Mouse (Mus musculus) thymus, adult 18-20 months (tissue): Measurements from ENCODE around the gene Magi1.
A peak's percentile ranks its signal among the peaks of the same experiment; 100 is the strongest.

Source experiments
- DNase-seq, 2 experiments: peaks; one replicate each; pipeline ENCODE4 v3.0.0; 2022; ENCODE audit warnings: mixed read lengths in 2 of 2

Magi1 gene

DNA sequence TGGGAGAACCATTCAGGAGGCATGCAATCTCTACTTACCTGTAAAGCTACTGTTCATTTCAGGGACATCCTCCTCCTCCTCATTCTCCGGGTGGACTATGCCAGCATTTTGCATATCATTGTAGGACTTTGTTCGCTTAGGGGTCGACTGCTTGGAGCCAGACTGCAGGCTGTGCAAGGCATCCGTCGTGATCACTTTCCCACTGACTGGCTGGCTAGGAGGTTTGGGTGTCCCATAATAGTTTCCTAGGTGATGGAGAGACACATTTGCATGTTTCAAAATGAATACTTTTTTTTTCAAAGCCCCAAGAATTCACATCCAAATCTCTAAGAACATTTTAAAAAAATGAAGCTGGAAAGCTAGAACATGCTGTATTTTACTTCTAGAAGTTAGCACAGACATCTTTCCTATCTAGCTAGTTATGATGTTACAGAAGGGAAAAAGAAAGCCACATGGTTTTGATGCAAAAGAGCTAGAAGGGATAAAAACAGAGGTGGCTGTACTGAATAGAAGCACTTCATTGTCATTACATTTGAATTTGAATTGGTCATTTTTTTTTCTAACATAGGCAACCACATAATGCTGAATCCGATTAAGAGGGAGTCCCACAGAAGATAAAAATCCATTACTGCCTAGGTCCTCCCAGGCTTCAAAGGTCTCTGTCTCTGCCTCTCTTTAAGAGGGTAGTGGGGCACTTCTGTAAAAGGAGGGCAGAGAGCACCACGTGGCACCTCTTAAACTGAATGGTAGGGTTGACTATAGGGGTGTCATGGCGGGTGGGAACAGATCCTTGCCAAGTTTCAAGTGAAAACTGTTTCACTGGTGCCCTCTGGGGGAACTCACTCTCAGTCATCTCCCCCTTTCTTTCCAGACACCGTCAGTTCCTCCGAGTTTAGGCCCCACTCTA, 491.2 kb downstream of the Magi1 start:
- DNase-seq: no peak

DNA sequence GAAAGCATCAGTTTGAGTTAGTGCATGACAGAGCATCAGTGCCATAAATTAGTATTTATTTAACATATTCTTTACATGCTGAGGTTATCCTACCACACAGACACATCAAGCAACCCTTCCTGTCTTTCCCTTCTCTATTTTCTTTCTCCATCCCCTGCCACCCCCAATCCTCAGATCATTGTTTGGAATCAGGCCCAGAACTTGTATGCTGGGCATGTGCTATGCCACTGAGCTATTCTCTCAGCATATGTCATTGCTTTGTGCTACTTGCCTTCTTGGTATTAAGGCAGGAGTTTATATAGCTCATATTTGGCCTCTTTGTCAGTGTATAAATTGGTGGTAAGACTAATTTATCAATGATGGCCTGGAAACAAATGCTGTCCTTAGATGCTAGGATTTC, 494.0 kb downstream of the Magi1 start:
- no peak for DNase-seq

DNA sequence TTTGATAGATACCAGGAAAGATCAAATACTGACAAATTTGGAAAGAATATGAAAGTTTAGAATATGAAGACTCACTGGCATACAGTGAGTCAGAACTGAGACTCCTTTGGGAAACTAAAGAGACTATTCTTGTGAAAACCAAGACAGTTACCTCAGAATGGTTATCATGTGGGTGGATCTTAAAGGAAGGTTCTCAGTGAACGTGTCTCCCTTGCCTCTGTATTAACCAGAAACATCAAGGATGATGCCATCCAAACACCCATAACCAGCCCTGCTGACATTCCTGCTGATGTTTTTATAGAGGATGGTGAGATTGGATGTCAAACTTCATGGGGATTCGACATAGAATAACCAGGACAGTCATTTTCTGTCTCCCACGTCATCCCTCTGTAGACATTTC, 496.7 kb downstream of the Magi1 start:
- no peak for DNase-seq

DNA sequence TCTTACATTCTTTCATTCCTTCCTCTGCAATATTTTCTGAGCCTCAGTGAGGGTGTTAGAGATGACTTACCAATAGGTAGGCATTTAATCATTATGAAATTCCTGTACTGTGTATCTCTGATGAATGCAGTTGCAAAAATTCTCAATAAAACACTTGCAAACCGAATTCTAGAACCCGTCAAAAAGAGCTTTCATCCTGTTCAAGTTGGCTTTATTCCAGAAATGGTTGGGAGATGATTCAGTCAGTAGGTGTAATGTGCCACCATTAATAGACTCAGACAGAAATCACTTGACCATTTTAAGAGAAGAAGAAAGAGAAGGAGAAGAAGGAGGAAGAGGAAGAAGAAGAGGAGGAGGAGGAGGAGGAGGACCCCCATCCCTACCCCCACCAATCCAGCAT, 497.5 kb downstream of the Magi1 start:
- no peak for DNase-seq

DNA sequence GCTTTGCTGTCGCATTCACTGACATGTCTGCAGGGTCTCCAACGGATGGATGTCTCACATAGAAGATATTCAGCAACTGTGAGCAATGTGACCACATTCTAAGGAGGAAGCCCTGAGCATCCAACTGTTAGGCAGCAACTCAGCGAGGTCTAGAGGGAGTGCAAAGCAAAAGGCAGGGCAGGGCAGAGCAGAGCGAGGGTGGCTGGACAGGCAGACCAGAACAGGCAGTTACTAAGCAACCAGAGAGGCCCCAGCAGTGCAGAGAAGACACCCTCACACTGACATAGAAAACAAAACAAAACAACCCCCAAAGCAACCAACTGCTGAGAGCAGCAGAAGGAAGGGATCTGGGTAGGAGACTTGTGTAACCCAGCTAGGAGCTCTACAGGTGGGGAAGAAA, 512.6 kb downstream of the Magi1 start:
- no peak for DNase-seq

DNA sequence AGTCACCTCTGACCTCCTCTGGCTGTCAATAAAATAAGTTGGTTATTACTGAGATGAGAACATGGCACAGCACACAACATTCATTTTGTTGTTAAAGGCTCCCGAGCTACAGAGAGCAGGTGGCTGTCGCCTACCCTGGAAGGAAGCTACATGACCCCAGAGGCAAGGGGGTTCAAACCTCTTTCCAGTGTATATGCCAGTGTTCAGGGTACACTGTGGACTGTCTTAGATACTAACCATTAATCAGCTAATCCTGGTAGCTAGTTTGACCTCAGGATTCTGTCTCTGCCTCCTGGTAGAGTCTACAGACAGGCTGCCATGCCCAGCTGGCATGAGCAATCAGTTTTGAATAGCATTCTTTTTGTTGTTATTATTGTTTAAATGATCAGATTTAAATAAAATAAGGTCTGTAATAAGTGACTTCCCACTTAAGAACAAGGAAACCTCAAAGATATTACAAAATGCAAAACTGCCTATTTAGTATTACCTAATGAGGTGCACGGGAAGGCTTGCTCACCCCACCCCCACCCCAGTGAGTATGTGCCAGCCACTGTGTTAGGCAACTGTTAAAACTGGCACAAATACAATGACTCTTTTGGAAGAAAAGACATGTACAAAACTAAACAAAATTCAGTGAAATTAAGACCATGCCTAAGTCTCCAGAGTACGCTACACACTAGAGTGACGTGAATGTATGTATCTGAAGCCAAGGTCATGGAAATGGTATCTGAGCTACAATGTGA, 513.3 kb downstream of the Magi1 start:
- DNase-seq: no peak

DNA sequence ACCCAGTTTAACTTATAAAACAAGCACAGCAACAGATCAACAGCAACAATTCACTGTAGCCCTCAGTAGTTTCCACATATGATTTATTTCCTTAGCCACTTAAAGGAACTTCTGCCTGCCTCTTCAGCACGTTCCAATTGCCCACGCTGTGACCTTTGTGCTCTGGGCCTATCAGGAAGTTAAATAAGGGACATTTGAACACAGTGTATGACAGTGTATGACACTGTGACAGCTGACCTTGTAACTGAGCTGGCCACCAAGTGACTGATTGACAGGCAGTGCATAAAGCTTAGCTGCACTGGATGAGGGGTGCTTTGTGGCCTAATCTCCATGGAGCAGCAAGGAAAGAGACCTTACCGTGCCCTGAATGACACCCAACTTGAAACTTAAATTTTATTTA, 525.6 kb downstream of the Magi1 start:
- DNase-seq: no peak

DNA sequence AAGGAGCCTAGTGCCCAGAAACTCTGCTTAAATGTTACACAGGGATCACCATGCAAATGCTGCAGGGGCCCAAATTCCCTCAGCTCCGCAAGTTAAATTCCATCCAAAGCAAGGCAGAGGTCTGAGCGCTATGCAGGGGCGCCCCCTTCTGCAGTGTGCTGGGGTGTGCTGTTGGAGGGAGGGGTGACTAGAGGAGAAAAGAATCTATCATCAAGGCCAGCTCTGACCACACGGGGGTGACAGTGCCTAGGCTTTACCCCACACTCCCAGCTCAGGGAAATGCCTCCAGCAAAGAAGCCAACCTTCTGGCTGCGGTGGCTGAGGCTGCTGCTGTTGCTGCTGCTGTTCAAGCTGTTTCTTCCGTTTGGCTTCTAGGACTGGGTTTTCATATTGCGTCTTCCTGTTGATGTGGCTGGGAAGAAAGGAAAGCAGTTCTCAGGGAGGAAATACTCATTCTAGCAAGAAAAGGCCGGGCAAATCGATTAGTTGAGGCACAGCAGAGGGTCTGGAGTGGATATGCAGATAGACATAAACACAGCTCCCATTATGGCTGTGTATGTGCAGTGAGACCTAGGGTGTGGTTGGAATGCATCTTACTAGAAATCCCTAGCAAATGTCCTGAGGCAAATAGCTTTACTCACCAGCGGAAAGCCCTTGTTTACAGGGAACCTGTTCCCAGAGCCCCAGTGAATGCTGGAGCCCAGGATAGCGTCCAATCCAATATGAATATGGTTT, 526.2 kb downstream of the Magi1 start:
- peak; percentile 2 to 4 for DNase-seq

DNA sequence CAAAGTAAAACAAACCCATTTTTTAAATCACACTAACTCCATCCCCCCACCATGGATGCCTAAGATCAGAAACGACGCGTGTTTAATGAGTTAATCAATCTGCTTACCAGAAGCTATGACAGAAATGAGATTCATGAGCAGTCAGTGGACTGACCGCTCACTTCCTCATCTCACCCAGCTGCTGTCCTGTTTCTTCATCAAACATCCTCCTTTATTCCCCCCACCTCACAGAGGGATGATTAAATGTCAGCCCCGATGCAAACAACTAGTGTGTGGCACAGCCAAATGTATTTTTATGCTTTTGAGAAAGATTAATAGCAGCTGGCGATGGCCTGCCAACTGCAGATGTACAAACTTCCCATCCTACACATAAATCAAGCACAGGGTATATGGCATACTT, 540.6 kb downstream of the Magi1 start:
- no peak for DNase-seq

DNA sequence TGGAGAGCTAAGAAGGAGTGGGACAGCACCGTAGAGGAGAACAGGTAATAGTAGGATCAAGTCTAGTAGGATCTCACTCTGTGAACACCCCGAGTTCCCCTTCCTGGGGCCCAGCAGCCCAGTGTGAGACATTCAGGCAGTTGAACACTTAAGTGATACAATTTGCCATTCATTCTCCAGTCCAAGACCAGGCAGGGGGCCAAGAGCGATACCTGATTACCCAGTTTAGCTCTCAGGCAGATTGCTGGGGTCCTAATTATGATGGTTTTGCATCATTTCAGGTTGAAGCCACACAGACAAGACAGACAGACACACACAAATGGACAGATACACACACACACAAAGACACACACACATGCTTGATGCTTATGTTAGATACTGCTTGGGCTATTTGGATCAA, 543.9 kb downstream of the Magi1 start:
- no peak for DNase-seq

DNA sequence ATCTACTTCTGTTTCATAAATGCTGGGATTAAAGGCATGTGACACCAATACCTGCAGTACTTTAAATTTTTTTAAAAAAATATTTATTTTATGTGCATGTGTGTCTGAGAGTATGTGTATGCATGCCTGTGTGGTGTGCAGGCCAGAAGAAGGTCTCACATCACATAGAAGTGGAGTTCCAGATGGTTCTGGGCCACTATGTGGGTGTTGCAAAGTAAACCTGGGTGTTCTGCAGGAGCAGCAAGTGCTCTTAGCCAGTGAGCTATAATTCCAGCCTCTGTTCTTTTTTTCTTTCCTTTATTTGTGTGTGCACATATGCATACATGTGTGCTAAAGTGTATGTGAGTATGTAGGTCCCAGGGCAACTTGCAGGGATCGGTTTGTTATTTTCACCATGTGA, 546.6 kb downstream of the Magi1 start:
- DNase-seq: no peak

DNA sequence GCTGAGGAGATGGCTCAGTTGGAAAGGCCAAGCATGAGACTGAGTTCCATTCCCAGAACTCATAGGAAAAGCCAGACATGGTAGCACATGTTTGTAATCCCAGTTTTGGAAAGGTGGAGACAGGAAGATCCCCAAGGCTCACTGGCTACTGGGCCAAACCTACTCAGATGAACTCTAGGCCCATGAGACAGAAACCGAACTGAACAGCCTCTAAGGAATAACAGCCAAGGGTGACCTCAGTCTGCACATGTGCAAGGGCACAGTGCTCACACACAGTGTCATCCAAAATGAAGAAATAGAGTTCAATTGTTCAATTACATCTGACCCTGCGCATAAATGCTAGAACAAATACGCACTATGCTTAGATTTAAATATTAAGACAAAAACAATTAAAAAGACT, 547.6 kb downstream of the Magi1 start:
- no peak for DNase-seq

DNA sequence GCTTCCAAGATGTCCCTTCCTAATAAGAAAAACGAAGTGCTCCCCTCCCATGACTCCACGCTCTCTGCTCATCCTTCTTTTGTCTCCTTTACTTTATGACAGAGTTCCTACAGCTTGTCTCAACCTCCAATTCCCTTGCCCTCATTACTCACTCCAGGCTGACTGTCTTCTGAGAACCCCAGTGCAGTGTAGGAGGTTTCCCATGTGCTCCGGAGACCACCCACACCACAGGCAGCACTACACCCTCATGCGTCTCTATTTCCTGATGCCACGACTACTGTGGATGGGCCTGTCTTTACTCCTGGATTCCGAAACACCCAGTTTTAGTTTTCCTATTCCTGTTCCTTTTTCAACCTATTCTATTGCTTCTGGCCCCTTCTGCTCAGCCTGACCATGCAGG, 549.9 kb downstream of the Magi1 start:
- no peak for DNase-seq

DNA sequence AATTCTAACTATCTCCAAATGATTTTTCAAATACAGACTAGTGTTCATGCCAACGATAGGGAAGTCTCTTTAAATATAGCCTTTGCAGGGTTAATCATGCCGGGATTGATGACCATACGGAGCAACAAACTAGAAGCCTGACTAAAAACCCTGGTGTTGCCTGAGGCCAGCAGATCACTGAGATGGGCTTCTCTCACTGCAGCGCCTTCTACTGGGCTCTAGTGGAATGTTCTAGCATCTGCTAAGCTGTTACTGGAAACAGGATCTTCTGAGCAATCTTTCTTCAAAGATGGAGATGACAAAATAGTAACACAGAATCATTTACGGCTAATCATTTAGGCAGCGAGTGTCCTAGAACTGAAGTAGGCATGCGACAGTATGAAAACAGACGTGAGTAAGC, 554.0 kb downstream of the Magi1 start:
- no peak for DNase-seq

DNA sequence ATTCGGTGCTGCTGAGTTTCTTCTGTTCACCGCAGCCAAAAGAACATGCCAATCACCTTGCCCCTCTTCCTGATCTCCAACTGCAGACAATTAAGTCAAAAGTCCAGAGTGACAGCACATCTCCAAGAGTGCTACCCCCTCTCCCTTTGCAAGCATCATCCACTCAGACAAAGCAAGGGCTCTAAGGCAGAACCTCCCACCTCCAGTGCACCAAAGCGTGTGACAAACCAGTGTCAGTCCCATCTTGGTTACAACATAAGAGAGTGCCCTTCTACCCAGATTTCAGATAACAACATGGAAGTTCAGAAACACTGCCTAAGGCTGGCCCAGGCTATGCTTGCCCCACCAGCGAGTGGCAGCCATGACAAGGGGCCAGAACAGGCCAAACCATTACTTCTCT, 554.9 kb downstream of the Magi1 start:
- DNase-seq: no peak

DNA sequence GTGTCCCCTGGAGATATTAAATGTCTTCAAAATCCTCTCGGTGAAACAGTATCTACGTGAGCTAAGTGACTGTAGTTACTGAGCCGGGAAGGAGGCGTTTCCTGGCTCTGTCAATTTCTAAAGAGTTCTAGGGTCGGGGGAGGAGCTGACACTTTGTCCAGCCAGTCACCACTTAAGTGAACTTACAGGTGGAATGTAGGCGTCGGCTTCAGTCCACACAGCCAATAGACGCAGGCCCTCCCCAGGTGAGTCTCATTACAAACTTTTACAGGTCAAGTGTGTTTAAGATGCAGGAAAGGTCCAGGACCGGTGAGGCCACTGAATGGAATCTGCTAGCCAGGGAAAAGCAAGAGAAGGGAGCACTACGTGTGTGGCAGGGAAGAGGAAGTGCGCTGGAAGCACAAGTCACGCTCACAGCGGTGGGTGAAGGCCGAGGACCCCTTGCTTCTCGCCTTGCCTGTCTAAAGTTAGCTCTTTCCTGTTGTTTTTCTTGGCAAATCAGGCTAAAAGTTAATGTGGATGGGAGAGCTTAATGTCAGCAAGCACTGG, 556.0 kb downstream of the Magi1 start:
- no peak for DNase-seq

DNA sequence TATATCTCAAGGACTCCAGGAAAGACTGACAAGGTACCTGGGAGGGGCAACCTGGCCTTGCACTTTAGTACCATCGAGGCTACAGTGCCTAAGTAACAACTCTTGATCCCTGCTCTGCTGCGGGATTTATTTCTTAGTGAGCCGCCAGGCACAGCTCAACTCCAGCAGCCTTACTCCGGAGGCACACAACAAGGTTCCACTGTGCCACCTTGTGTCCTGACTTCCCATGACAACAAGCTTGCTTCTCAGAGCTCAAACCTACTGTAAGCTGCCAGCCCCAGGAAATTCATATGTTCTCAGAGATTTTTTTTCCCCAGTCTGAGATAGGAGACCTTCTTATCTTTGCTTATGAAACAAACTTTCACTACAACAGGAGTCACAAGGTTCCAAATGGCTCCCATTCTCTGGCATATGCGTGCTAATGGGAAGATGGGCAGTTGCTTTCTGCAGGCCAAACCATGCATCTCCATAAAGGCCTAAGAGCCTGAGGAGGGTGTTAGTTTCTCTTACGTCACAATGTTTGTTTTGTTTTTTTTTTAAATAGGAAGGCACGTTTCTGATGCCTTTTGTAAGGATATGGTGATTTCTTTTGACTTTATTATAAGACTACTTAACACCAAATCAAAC, 556.8 kb downstream of the Magi1 start:
- no peak for DNase-seq

DNA sequence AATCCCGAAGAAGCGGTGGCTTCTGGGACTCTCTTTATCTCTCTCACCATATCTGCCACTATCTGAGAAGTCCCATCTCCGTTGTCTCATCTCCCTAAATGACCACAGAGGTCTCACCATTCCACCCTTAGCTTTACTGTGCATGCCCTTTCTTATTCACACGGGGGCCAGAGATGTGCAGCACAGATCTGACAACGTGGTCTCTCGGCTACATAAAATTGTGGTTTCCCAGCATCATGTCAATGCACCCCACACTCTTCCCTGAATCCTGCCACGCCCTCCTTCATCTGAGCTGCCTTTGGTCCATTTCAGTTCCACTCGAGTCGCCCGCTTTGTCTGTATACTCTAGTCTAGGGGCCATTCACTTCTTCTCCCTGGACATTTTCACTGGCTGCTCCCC, 557.6 kb downstream of the Magi1 start:
- no peak for DNase-seq

DNA sequence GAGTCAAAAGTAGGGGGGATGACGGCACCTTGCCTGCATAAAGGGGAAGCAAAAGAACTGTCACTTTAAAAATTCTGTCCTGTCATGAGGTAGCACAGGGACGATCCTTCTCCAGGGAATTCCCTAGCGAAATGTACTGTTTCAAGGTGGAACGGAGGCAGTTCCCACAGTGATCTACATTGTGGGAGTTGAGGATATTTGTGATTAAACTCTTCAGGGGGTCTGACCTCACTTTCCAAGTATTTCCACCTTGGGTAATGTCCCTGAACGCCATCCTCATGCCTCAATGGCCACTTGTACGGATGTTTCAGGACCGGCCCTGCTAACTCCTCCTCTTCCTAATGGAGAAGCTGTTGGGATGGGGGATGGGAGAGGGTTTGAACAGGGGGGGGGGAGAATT, 559.0 kb downstream of the Magi1 start:
- DNase-seq: no peak

DNA sequence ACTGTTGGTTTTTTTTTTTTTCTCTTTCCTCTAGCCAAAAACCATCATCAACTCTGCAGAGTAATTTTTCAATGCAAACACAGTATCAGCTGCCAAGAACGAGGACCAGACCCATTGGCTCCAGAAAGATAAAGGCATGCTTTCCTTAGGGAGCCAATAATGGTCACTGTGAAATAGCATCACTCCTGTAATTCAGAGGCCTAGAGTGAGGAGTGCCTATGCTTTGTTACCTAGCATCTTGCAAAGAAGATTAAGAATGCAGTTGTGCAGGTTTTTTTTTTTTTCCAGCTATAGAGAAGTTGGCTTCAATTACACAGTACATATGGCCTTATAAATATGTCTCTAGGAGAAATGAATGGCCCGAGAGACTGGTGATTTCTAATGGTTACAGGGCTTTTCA, 560.5 kb downstream of the Magi1 start:
- DNase-seq: no peak

DNA sequence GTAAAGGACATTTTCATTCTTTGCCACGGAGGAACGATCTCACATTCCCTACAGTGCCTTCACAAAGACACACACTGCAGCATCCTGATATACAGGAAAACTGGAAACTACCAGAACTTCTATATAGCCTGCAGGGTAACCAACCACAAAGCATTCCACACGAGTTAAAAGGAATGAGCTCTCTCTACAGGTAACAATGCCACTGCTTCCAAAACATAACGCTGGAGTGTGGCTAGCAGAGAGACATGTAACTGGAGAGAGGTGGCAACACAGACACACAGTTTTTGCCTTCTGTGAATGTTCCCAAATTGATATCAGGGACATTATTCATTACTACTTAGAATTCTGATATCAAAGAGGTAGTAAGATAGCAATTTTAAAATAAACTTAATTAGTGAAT, 564.2 kb downstream of the Magi1 start:
- DNase-seq: no peak

DNA sequence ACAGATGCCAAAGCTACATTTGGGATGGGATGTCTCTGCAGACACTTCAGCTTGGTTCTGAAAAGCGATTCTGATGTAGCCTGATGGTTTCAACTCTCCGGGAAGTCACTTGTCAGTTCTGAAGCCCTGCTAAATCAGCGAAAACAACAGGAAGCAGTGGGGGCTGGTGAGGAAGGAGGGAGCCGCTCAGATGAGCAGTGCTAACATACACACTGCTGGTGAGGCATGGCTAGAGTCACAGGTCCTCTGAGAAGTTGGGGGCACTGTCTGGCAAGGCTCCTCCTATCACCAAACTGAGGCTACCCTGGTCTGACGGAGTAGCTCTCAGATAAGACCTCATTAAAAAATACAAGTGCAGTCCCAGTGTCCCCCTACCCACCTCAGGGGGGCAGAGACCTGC, 565.3 kb downstream of the Magi1 start:
- DNase-seq: peak in 1 of 2 experiments; percentile 4

DNA sequence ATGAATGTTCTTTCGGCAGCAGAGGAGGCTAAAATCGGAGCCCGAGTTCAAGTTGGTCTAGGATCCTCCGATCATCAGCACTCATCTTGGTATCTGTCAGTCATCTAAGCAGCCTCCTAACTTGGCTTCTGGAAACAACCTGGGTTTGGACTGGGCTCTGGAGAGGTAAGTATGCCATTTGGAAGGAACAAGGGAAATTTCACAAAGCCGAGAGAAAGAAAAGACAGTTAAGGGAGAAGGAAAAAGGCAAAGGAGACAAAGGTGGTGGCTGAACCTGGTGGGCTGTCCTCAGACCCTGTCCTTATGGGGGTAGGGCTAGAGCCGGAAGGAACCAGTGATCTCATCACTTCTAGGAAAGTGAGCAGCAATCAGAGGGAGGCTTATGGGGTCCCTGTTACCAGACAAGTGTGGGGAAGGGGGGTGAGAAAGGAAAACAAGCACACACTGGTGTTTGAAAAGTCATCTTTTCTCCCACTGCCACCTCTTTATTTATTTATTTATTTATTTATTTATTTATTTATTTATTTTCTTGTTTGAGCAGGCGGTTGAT, 565.8 kb downstream of the Magi1 start:
- no peak for DNase-seq
